Mouse (Mus musculus) gastrocnemius, adult 8-10 months (tissue): Measurements from ENCODE around the gene Tfap2a. TPM values are rescaled to one million over a fixed set of nuclear protein-coding genes. Genes with fewer than 3 reads are reported as not detected.

ENCODE experiments used
- DNase-seq, 2 experiments: peaks; one replicate each; pipeline ENCODE4 v3.0.0; 2022; ENCODE audit warnings: low spot score in 2 of 2
- total RNA-seq, 4 experiments: library from RNA; stranded (reverse); gene quantifications; 2 replicates each; pipeline ENCODE4 v1.2.4; 2022

Tfap2a gene
- total RNA-seq, 4 experiments from 2014 or later: 0.17 TPM; not detected in 3

- no peak for DNase-seq
Observed at GRCm38 (mm10) chr13:40713681-40714080, 24.5 kb downstream of the Tfap2a start.

DNA sequence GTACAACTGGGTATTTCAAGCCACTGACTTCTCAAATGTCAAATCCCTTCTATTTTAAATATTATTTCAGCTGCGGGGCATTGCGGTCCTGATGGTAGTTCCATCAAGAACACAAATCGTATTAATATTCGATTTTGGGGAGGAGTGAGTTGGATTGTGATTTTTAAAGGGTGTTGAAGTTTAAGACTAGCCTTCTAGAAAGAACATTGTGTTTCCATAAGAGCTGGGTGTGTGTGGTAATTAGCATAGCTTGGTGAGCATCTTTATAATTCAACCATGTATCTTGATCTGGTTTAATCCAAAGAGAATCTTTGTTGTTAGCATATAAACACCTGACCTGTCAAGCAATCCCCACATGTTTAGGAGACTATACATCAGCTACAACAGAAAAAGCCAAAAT, 24.9 kb downstream of the Tfap2a start:
- no peak for DNase-seq

DNA sequence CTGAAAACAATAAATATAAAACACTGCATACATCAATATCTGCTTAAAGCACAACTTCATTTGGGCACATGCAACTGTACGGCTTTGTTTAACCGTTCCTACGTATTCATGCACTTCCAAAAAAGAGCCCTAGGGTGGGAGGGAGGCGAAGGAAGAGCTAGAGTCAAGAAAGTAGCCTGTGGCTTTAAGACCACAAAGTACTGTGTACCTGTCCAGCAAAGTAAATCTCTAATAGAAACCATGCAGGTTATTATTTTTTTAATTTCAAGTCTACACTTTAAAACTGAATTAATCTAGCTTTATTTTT, 25.7 kb downstream of the Tfap2a start:
- no peak for DNase-seq

DNA sequence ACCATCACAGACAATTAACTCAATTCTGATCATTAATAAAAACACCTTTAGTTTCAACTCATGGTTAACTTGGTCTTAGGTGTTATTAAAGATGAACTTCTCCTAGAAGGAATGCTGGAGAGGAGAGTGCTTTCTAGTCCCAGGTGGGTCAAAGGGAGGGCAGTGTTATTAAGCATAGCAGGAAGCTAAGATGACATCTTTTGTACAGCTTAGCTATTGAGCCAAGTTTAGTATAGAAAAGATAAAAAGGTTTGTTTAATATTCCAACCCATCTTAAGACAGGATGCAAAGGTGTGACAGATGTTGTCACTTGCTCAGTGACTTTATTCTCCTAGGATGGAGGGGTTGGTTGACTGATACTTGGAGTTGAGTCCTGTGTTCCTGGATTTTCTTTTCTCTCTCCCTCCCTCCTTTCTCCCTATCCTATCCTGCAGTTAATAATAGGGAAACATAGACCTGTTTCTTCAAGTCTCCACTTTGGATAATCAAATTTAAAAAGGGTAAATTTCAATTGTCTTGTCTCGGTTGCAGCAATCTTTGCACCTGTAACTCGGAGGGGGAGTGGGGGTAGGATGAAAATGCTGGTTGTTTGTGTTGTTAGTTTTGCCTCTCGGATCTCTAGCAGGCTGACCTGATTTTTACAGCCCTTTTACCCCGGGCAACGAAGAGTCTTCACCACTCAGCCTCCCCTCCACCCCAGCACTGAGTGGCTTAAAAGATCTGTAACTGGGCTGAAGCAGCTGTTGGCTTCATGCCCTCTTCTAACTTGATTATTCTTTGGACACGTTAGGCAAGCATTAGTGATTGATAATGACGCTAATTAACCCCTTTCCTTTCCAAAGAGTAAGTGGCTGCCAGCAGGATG, 26.3 kb downstream of the Tfap2a start:
- DNase-seq: no peak

DNA sequence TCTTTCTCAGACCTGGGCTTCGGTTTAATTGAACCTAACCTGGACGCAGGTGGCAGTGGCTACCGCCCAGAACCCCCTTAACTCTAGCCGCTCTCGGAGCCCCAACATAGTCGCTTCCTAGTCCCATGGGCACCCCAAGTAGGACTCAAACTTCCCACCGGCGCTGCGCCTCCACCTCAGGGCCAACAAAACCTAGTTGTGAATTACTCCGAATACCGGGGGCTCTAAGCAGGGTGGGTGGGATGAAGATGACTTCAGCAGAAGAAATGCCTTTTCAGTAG, 28.2 kb downstream of the Tfap2a start:
- no peak for DNase-seq

DNA sequence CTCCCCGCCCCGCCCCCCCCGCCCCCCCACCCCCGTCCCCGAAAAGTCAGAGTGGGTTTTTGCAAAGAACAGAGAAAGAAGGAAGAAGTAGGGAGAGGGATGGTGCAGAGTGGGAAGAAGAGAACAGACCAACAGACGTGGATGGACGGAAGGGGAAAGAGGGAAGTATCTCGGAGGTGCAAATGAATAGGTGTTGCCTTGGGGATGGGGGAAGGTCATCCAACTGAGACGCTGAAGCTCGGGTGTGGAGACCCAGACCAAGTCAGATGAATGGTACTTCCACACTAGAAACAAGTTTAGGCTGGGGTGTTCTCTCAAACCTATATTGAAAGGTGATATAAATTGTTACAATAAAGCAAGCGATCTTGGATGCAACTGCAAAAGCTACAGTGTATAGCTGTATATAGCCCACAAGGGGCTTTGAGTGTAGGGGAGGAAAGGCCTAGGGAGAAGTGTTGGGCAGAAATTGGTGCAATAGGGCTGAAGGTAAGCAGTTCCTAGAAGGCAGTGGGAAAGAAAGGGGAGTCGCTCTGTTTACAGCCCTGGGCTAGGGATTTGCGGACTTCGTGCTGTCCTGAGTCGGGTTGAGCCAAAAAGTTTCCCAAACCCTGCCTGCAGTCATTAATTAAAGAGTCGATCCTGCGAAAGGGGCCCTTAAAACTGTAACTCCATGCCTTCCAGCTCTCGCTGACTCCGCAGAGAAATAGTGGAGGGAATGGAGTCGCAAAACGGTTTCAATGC, 28.7 kb downstream of the Tfap2a start:
- no peak for DNase-seq

GRCm38 (mm10) chr13:40708913-40709312, 29.3 kb downstream of the Tfap2a start:
- DNase-seq: no peak

DNA sequence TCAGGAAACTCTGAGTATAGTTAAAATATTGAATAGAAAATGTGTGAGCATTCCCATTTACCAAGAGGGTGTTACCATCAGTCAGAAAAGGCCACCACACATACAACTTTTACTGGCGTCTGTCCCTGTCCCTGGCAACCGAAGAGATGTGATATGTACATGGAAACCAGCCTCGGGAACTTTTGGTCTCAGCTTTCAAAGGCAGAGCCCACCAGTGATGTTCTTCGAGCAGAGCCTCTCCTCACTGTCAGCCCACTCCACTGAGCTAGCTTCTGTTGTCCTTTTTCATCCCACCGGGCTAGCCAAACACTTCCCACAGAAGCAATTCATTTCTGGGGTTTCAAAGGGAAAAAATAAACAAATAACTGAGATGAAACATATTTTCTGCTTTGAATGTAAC, 29.9 kb downstream of the Tfap2a start:
- DNase-seq: no peak

- no peak for DNase-seq
Observed at GRCm38 (mm10) chr13:40707646-40708045, 30.5 kb downstream of the Tfap2a start.

GRCm38 (mm10) chr13:40706612-40707011, 31.6 kb downstream of the Tfap2a start:
- no peak for DNase-seq

GRCm38 (mm10) chr13:40705821-40706425, 32.3 kb downstream of the Tfap2a start:
- no peak for DNase-seq

GRCm38 (mm10) chr13:40704864-40705455, 33.2 kb downstream of the Tfap2a start:
- no peak for DNase-seq

DNA sequence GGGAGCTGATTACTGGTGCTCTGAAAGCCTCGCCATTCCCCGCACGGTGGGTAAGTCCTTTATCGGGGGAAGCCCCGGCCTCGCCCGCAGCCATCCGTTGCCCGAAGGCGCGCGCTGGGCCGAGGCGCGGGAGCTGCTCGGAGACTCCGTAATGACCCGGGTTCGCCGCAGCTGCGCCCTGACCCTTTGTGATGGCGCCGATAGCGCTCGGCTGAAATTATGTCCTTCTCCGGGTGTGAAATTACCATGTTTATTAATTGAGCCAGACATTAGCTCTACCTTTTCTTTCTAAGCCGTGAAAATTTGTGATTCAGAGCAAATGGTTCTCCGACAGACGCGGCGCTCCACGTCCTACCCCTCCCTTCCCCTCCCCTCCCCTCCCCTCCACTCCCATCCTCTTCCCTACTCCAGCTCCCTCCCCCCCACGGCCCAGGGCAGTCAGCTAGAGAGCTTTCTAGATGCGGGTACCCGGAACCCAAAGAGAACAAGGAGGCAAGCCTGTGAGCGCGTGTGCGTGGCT, 34.1 kb downstream of the Tfap2a start:
- no peak for DNase-seq

- DNase-seq: no peak
Observed at GRCm38 (mm10) chr13:40703123-40703797, 34.9 kb downstream of the Tfap2a start.

DNA sequence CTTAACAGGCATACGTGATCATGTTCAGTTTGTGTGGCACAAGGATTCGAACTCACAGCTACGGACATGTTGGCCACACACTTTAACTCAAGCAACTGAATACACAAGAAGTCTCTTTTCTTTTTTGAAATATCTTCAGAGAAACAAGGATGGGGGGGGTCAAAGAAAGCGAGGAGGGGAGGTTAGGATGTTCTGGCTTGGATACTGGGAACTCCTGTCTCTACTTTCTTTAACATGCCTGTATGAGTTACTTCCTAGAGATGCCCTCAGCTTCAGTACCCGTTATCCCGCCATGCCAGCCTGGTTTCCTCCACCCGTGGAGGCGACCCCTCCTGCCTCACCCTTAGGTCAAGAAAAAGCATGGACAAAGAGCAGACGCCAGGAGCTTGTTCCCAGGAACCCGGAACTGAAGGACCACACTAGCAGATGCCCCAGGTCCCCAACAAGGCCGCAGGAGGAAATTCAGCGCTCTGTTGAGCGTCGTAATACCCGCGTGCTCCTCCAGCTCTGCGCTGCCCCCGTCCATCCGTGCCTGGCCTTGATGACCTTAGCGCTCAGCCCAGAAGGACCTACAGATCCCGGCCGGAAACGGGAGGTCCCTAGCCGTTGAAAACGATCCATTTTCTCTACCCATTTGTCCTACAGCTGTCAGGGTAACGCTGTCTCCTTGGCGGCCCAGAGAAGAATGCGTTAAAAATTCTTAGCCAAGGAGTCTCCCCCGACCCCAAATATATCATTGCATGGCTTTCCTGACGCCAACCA, 35.6 kb downstream of the Tfap2a start:
- no peak for DNase-seq

GRCm38 (mm10) chr13:40701691-40702090, 36.5 kb downstream of the Tfap2a start:
- DNase-seq: no peak

DNA sequence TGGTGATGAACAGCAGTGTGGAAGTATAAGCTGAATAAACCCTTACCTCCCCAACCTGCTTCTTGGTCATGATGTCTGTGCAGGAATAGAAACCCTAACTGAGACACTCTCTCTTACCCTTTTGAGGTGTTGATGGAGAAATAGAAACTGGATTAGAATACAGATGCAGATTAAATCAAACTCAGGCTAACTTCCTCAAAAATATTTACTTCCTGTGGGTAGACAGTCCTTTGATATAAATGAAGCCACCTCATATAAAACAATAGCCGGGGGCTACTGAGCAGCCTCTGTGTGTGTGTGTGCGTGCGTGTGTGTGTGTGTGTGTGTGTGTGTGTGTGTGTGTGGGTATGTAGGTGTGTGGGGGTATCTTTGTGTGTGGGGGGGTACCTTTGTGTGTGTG, 52.4 kb downstream of the Tfap2a start:
- DNase-seq: no peak

GRCm38 (mm10) chr13:40676730-40677129, 61.4 kb downstream of the Tfap2a start:
- no peak for DNase-seq
